Mouse (Mus musculus) left cerebral cortex, adult 2 months (tissue): Measurements from ENCODE around the gene Pfkfb3. TPM values are rescaled to one million over a fixed set of nuclear protein-coding genes. Genes with fewer than 3 reads are reported as not detected.
A peak's percentile ranks its signal among the peaks of the same experiment; 100 is the strongest.

Source experiments
- DNase-seq, 2 experiments: peaks; one replicate each; pipeline ENCODE4 v3.0.0; 2021 to 2022; ENCODE audit warnings: low spot score in 2 of 2, mixed read lengths in 1 of 2; ENCODE audit errors: extremely low spot score in 1 of 2
- H3K27ac ChIP-seq: fragments of 200-600 bp; 2 replicates; pipeline ENCODE4 v1.8.1; 2022
- H3K4me3 ChIP-seq: fragments of 200-600 bp; 2 replicates; pipeline ENCODE4 v1.8.1; 2022
- CTCF ChIP-seq: fragments of 200-600 bp; IDR thresholded peaks from 2 replicates; pipeline ENCODE4 v1.8.1; 2022; ENCODE audit warnings: antibody characterized with exemption, mild to moderate bottlenecking, moderate library complexity
- intact Hi-C: fragments of 180-260 bp; cut with DNase I; formaldehyde crosslinking; loops from one replicate; pipeline ENCODE4 v1.15.1; 2025
- total RNA-seq, 2 experiments: library from RNA; stranded (reverse); gene quantifications; 2 replicates each; pipeline ENCODE4 v1.2.3; 2021

Pfkfb3 gene
- total RNA-seq, 2 experiments from 2014 or later = 33.8 to 47.2 TPM

DNA sequence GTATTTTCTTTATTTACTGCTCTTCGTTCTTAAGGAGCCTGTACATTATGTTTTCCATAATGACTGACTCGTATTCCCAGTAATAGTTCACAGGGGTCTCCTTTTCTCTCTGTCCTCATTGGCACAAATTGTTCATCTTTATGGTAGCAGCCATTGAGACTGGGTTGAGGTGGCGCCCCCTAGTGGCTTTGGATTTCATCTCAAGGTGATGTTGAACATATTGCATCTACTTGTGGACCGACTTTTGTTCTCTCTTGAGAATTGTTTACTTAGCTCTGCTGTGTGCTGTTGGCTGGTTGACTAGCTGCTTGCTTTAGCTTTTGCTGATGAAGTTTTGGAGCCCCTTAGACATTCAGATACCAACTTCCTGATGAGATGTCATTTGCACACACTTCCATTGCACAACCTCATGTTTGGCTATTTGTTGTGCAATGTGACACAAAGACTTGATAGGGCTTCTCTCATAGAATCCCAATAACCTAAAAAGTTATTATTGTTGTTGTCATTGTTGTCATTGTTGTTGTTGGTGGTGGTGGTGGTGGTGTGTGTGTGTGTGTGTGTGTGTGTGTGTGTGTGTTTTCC, 14.0 kb upstream of the Pfkfb3 start:
- peak in 1 of 2 experiments; percentile 28 for DNase-seq
- Histone ChIP-seq H3K4me3 (no peak overlapping the region), H3K27ac (no peak overlapping the region)
- intact Hi-C loops = no loop called here
- TF ChIP-seq CTCF = peak; percentile 69

DNA sequence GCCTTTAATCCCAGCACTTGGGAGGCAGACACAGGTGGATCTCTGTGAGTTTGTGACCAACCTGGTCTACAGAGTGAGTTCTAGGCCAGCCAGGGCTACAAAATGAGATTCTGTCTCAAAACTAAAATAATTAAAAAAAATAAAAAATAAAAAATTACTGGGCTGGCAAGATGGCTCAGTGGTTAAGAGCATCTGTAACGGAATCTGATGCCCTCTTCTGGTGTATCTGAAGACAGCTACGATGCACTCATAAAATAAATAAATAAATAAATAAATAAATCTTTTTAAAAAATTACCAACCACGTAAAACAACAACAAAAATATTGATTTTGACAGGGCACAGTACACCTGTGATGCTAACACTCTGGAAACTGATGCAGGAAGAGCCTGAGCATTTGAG, 13.0 kb upstream of the Pfkfb3 start:
- TF ChIP-seq CTCF = peak; percentile 8
- intact Hi-C loops = no loop called here
- Histone ChIP-seq H3K4me3 (no peak overlapping the region), H3K27ac (no peak overlapping the region)
- no peak for DNase-seq

DNA sequence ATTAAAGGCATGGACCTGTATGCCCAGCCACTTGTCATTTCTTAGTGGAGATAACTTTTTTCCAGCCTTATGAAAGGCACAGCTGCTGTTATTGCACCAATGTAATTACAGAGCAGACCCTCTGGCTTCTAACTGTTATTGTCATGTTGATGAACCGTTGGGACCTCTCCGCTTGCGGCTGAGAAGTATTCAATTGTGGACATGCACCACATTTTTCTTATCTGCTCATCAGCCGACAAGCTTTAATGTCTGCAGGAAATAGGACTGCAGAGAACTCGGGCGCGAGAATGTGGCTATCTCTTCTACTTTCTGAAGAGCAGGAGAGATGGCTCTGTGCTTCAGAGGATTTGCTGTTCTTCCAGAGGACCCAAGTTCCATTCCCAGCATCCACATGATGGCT, 12.4 kb upstream of the Pfkfb3 start:
- Histone ChIP-seq H3K27ac (no peak overlapping the region), H3K4me3 (no peak overlapping the region)
- intact Hi-C loops = no loop called here
- TF ChIP-seq CTCF = no peak
- no peak for DNase-seq

DNA sequence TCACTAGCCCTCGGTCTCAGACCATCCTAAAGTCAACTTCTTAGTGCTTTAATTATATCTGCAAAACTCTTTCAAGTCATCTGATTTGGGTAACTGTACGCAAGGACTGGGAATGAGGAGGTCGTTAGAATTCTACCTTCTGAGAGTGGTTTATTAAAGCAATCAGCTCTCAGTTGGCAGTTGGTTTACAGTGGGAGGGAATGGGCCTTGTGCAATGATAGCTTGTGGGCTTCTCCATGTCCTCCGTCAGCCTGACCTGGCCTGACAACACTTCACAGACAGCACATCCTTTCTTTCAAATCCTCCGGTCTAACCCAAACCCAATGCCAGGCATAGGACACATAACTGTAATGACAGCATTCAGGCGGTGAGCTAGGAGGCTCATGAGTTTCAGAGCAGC, 10.9 kb upstream of the Pfkfb3 start:
- Histone ChIP-seq H3K27ac (no peak overlapping the region), H3K4me3 (no peak overlapping the region)
- no peak for DNase-seq
- no peak for TF ChIP-seq CTCF
- intact Hi-C loops = no loop called here

DNA sequence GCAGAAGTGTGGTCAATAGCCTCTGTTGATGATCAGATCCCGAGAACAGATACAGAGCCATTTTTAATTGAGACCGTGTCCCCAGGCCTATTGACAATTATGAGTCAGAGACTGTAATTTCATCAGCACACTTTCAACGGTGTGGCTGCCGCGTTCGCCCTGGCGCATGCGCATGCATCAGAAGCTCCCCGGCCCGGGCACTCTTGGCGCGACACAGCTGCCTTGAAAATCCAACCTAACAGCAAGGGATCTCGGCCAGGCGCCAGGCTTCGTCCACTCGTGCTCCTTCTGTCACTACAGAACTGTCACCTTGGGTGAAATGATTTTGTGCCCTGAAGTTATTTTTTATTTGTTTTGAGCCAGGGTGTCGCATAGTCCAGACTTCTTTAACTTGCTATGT, 9.4 kb upstream of the Pfkfb3 start:
- Histone ChIP-seq H3K4me3 (no peak overlapping the region), H3K27ac (no peak overlapping the region)
- no peak for DNase-seq
- intact Hi-C loops = no loop called here
- TF ChIP-seq CTCF = no peak

DNA sequence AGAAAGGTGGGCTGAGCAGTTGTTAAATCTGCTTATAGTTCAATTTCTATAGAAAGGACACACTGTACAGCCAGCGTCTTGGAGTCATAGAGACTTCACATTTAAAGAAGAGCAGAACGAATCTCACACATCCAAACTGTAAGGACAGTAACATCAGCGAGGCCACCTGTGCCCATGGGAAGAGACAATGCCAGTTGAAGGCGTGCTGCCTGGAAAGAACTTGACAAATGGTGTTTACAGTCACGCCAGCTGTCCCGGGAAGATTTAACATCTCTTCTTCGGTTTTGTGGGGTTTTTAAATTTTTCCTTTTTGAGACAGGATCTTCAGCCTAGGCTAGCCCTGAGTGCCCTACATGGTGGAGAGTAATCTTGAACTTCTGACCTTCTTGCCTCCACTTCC, 4.8 kb upstream of the Pfkfb3 start:
- Histone ChIP-seq H3K4me3 (no peak overlapping the region), H3K27ac (no peak overlapping the region)
- intact Hi-C loops = no loop called here
- TF ChIP-seq CTCF = no peak
- no peak for DNase-seq

DNA sequence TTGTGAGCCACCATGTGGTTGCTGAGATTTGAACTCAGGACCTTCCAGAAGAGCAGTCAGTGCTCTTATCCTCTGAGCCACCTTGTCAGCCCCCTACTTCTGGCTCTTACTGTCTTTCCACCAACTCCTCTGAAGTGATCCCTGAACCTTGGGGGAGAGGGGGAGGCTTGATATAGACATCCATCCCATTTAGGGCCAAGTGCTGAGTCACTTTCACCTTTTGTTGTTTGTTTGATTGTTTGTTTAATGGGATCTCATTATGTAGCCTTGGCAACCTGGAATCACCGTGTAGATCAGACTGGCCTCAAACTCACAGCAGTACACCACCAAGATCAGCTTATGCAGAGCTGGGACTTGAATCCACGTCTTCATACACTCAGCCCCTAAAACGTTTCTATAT, 3.4 kb upstream of the Pfkfb3 start:
- DNase-seq = no peak
- no peak for TF ChIP-seq CTCF
- H3K27ac ChIP-seq = no peak overlapping the region
- intact Hi-C loops = no loop called here
- no peak overlapping the region for H3K4me3 ChIP-seq

DNA sequence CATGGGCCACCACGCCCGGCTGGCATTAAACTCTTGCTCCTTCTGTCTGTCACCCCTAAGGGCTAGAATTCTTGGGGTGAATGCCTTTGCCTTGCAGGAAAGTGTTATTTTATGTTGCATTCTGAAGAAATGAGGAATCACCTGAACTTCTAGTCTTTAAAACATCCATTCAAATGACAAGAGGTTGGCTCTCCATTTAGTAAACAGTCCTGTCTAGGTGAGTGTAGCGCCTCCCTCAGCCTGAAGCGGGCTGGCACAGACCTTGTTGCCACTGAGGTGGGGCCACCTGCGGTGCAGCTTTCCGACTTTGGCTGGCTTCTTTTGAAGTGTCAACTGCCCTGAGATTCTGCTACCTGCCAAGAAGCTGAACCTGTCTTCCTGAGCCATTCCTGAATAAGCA, 1.4 kb upstream of the Pfkfb3 start:
- intact Hi-C loops = no loop called here

DNA sequence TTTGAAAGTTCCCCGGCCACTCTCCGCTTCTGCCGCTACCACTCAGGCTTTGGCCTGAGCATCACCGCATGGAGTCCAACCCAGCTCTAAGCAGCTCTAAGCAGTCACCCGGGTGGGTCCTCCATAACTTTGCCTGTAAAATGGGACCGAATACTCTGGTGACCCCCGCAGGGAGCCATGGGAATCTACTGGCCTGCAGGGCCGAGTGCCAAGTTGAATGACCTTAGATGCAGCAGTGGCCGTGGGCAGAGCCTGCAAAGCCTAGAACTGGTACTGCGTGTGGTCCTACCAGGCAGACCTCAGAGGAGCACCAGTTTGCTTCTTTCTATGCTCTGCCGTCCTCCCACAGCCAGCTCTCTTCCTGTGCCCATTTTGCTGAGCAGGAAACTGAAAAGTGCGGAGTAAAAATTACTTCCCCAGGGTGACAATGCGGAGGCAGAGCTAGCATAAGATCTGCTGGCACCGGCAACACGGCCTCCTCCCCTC, 868 bp downstream of the Pfkfb3 start:
- Histone ChIP-seq H3K27ac (peak overlapping the region; percentile 89), H3K4me3 (peak overlapping the region; percentile 70)
- no peak for TF ChIP-seq CTCF
- DNase-seq = no peak
- intact Hi-C loops = loop anchor here (2.0 kb wide), 1 partner anchor 50 kb away; no protein-coding TSS in a partner anchor

More for the DNA sequence above, 1.4 kb upstream of the Pfkfb3 start:
- Histone ChIP-seq H3K4me3 (no peak overlapping the region), H3K27ac (no peak overlapping the region)
- TF ChIP-seq CTCF = no peak
- no peak for DNase-seq

DNA sequence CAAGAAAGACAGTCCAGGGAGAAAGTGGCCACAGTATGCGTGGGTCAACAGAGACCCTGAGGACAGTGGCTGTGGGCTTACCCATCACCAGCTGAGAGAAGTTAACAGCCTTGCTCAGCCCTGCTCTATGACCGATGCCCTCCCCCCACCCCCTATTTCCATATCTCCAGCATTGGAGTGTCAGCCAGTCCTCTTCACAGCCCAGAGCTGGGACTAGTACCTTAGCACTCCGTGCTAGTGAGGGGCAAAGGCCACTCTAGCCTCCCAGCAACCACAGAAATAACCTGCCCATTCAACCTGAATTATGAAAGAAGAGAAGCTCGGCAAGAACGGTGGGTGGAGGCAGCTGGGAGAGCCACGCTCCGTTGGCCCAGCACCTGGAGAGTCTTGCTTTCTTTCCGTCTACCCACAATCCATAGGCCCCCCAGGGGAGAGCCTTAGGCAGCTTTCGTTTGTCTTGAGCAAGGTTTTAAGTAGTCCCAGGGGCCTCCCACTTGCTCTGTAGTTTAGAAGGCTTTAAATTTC, 1.5 kb downstream of the Pfkfb3 start:
- Histone ChIP-seq H3K27ac (no peak overlapping the region; the same call in 1 of the 2 replicates), H3K4me3 (peak overlapping the region; percentile 70)
- intact Hi-C loops = loop anchor here (2.0 kb wide), 1 partner anchor 50 kb away; no protein-coding TSS in a partner anchor
- TF ChIP-seq CTCF = no peak
- DNase-seq = no peak

DNA sequence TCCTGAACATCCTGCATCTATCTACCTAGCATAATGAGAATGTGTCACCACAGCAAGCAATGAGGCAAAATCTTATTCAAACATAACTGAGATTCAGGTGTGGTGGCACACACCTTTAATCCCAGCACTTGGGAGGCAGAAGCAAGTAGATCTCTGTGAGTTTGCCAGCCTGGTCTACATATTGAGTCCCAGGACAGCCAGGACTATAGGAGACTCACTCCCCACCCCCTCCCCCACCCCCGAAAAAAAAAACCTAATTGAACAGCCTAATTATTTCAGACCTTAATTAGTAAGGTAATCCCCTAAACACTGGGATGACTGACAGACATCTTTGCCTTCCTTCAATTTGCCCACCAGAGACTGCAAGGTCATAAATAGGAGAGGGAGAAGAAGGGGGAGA, 2.2 kb downstream of the Pfkfb3 start:
- intact Hi-C loops = loop anchor here (2.0 kb wide), 1 partner anchor 49 kb away; no protein-coding TSS in a partner anchor
- no peak for DNase-seq
- Histone ChIP-seq H3K4me3 (no peak overlapping the region), H3K27ac (no peak overlapping the region)
- TF ChIP-seq CTCF = no peak

DNA sequence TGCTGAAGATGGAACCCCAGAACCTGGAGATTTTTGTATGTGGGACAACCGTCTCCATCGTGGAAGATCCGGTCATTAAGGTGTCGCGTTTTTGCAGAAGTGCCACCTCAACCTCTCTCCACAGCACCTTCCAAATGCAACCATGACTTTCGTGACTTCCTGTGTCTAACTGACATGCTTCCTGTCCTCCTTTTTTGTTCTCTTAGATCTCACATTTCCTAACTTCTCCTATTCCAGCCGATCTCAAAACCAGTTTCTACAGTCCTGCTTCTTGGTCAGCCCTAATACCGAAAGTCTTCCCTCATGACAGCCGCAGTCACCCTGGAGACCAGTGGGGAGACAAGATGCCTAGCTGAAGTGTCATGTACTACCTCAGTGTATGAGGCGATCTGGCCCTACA, 5.4 kb downstream of the Pfkfb3 start:
- intact Hi-C loops = loop anchor here (10.0 kb wide), 1 partner anchor 434 kb away; no protein-coding TSS in a partner anchor
- DNase-seq = no peak
- no peak for TF ChIP-seq CTCF

DNA sequence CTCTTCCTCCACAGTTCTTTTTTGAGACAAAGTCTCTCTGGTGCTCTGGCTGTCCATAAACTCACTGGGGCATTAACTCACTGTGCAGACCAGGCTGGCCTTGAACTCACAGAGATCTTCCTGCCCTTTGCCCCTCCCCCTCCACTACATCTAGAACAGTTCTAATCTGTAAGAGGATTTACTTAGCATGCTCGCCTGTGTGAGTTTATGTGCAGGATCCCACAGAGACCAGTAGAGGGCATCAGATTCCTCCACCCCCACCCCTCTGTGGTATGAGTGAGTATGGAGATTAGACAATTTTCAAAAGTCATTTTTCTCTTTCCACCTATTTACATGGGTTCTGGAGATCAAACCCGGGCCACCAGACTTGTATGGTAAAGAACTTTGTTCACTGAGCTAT, 6.3 kb downstream of the Pfkfb3 start:
- DNase-seq = no peak
- no peak overlapping the region for H3K4me3 ChIP-seq
- TF ChIP-seq CTCF = peak; percentile 45
- H3K27ac ChIP-seq = no peak overlapping the region
- intact Hi-C loops = loop anchor here (10.0 kb wide), 1 partner anchor 433 kb away; no protein-coding TSS in a partner anchor

More for the DNA sequence above, 5.4 kb downstream of the Pfkfb3 start:
- Histone ChIP-seq H3K4me3 (no peak overlapping the region), H3K27ac (no peak overlapping the region)
